Mouse (Mus musculus): ENCODE data around the gene Gm5460.

DNA sequence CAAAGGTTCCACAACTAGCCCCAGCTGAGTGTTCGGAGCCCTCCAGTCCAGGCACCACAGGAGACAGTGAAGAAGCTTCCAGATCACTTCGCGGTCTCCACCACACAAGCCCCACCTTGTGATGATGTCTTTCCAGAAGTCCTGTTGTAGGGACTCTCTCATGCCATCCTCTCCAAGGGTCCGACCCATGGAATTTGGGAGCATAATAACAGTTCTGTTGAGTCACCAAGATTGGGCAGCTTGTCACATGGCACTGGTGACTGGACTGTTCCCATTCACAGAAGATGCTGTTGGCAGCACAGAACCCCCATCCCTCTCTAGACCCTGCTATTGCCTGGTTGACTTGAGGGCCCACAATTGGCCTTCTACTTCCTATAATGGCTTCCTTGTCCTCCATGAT, at the start of gene Gm5460:
- TF ChIP-seq CTCF (IDR thresholded peaks at IDR 0.05; ENCODE audit: low read depth) (no peak), EP300 (IDR thresholded peaks at IDR 0.05; ENCODE audit: low read depth) (no peak)

Data from heart, postnatal 0 days (tissue).